Mouse (Mus musculus): Measurements from ENCODE around the gene Sun2.

Sun2 gene

GRCm38 (mm10) chr15:79684616-79685015, 57.7 kb downstream of the Sun2 start:
- no peak for DNase-seq

GRCm38 (mm10) chr15:79683707-79684465, 58.5 kb downstream of the Sun2 start:
- no peak for DNase-seq

- DNase-seq = no peak
Observed at GRCm38 (mm10) chr15:79683146-79683545, 59.2 kb downstream of the Sun2 start.

- no peak for DNase-seq
Observed at GRCm38 (mm10) chr15:79681973-79682372, 60.4 kb downstream of the Sun2 start.

GRCm38 (mm10) chr15:79677936-79678335, 64.4 kb downstream of the Sun2 start:
- no peak for DNase-seq

Measured in right cerebral cortex, postnatal 4 days (tissue).